Mouse (Mus musculus): ENCODE results near the gene Ctsl.

The Ctsl gene

GRCm38 (mm10) chr13:64314041-64314440 is 56.6 kb downstream of the Ctsl start:
- no peak for DNase-seq (ENCODE audit: low read depth, low spot score)

GRCm38 (mm10) chr13:64312916-64313289 is 57.8 kb downstream of the Ctsl start:
- DNase-seq (ENCODE audit: low read depth, low spot score) = no peak

- DNase-seq (ENCODE audit: low read depth, low spot score) = peak; percentile 53
Observed at GRCm38 (mm10) chr13:64312024-64312915, 58.4 kb downstream of the Ctsl start, which contains the start of gene Aaed1. TSS of gene Aaed1 (minus strand) at chr13:64312710.

GRCm38 (mm10) chr13:64311266-64311665 is 59.4 kb downstream of the Ctsl start:
- no peak for DNase-seq (ENCODE audit: low read depth, low spot score)

- DNase-seq (ENCODE audit: low read depth, low spot score) = no peak
Observed at GRCm38 (mm10) chr13:64310585-64310984, 60.1 kb downstream of the Ctsl start.

GRCm38 (mm10) chr13:64309842-64310241 is 60.8 kb downstream of the Ctsl start:
- DNase-seq (ENCODE audit: low read depth, low spot score) = no peak

Measured in WW6 (cell line).